Mouse (Mus musculus) liver, embryonic 15.5 days (tissue): ENCODE measurements at regions not wholly inside any gene's neighbourhood (a gene's known extent, or its start where the extent isn't known, plus 50 kb on each side); places are given as distances from the start of the nearest gene placed in this dataset.

ENCODE experiments used
- ATAC-seq: fragments of 200-750 bp; cut with Nextera tagmentation; 2 replicates; pipeline ENCODE4 v1.8.0; 2017; ENCODE audit warnings: moderate number of reproducible peaks, mild to moderate bottlenecking, moderate library complexity; ENCODE audit not compliant: insufficient read depth
- H3K27ac ChIP-seq: fragments of 300-500 bp; sonication (generic); replicated peaks from 2 replicates; pipeline ENCODE4 v1.5.1; 2015; ENCODE audit warnings: mild to moderate bottlenecking, inconsistent platforms
- H3K27me3 ChIP-seq: fragments of 300-500 bp; sonication (generic); 2 replicates; pipeline ENCODE4 v1.6.1; 2015; ENCODE audit warnings: mild to moderate bottlenecking, inconsistent platforms
- H3K36me3 ChIP-seq: fragments of 300-500 bp; sonication (generic); replicated peaks from 2 replicates; pipeline ENCODE4 v1.6.1; 2015; ENCODE audit warnings: moderate library complexity, mild to moderate bottlenecking, inconsistent platforms
- H3K4me1 ChIP-seq: fragments of 300-500 bp; sonication (generic); replicated peaks from 2 replicates; pipeline ENCODE4 v1.6.1; 2015; ENCODE audit warnings: inconsistent platforms
- H3K4me2 ChIP-seq: fragments of 300-500 bp; sonication (generic); 2 replicates; pipeline ENCODE4 v1.6.1; 2015; ENCODE audit warnings: moderate library complexity, mild to moderate bottlenecking, inconsistent platforms
- H3K4me3 ChIP-seq: fragments of 300-500 bp; sonication (generic); replicated peaks from 2 replicates; pipeline ENCODE4 v1.5.1; 2015; ENCODE audit warnings: mild to moderate bottlenecking, inconsistent platforms
- H3K9ac ChIP-seq: fragments of 300-500 bp; sonication (generic); 2 replicates; pipeline ENCODE4 v1.6.1; 2015; ENCODE audit warnings: moderate library complexity, mild to moderate bottlenecking, inconsistent platforms
- H3K9me3 ChIP-seq: fragments of 300-500 bp; sonication (generic); replicated peaks from 2 replicates; pipeline ENCODE4 v1.6.1; 2016; ENCODE audit warnings: inconsistent platforms
- WGBS: fragments of 180-500 bp; shearing (Covaris S2); methylation state at CpG from one replicate; pipeline ENCODE4 v1.1.7; 2015; ENCODE audit warnings: mixed read lengths; ENCODE audit not compliant: insufficient replicate concordance; 5-methylcytosine and 5-hydroxymethylcytosine counted together

GRCm38 (mm10) chr2:167878255-167878865, 53.5 kb upstream of the Ptpn1 start:
- no peak overlapping the region for H3K27ac ChIP-seq
- H3K4me1 ChIP-seq, result no peaks in the 10 kb centered on the region
- H3K4me3 ChIP-seq, result no peak overlapping the region
- no peaks in the 10 kb centered on the region for H3K36me3 ChIP-seq
- no peak overlapping the region for H3K9ac ChIP-seq
- H3K27me3 ChIP-seq, result 0 out of 2 replicates have a peak, but pooled peaks cover 6% of the 10 kb centered on the region
- H3K9me3 ChIP-seq, result 0 out of 2 replicates have a peak, but pooled peaks cover 4% of the 10 kb centered on the region
- 14% methylated on average over 11 of the region's 11 CpGs for WGBS
- ATAC-seq, result no peak
- no peak overlapping the region for H3K4me2 ChIP-seq

GRCm38 (mm10) chr2:167877254-167877870, 54.5 kb upstream of the Ptpn1 start:
- 32% methylated on average over 11 of the region's 11 CpGs for WGBS
- H3K9me3 ChIP-seq, result 0 out of 2 replicates have a peak, but pooled peaks cover 3% of the 10 kb centered on the region
- no peaks in the 10 kb centered on the region for H3K4me1 ChIP-seq
- no peak overlapping the region for H3K9ac ChIP-seq
- no peaks in the 10 kb centered on the region for H3K36me3 ChIP-seq
- ATAC-seq, result no peak
- H3K4me3 ChIP-seq, result no peak overlapping the region
- H3K4me2 ChIP-seq, result no peak overlapping the region
- no peak overlapping the region for H3K27ac ChIP-seq
- H3K27me3 ChIP-seq, result 0 out of 2 replicates have a peak, but pooled peaks cover 6% of the 10 kb centered on the region

GRCm38 (mm10) chr2:167872507-167872906, 59.4 kb upstream of the Ptpn1 start:
- no peak for ATAC-seq
- H3K4me1 ChIP-seq, result peaks cover 13% of the 10 kb centered on the region
- no peaks in the 10 kb centered on the region for H3K36me3 ChIP-seq
- no peaks in the 10 kb centered on the region for H3K9me3 ChIP-seq
- 69% methylated on average over 4 of the region's 4 CpGs for WGBS
- H3K27ac ChIP-seq, result no peak overlapping the region
- H3K27me3 ChIP-seq, result no peaks in the 10 kb centered on the region; the same call in 1 of the 2 replicates
- H3K4me3 ChIP-seq, result no peak overlapping the region
- no peak overlapping the region for H3K4me2 ChIP-seq
- no peak overlapping the region for H3K9ac ChIP-seq

DNA sequence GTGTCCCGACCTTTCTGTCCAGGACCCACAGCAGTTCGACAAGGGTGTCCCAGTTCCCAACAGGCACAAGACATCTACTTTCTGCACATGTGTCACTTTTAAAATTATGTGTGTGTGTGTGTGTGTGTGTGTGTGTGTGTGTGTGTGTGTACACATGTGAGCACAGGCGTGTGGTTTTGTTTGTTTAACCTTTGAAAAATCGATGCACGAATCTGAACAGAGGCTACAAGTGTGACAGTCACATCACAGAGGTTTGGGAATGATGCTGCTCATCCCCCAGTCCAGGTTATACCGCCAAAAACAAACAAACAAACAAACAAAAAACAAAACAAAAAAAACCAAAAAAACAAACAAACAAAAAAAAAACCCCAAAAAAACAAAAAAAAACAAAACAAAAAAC, 61.7 kb upstream of the Ptpn1 start:
- Histone ChIP-seq H3K4me3 (no peak overlapping the region), H3K4me2 (no peak overlapping the region), H3K27ac (no peak overlapping the region), H3K4me1 (peaks cover 13% of the 10 kb centered on the region), H3K9me3 (no peaks in the 10 kb centered on the region), H3K9ac (no peak overlapping the region), H3K27me3 (no peaks in the 10 kb centered on the region; the same call in 1 of the 2 replicates), H3K36me3 (no peaks in the 10 kb centered on the region)
- WGBS, result 59% methylated on average over 6 of the region's 6 CpGs
- no peak for ATAC-seq

DNA sequence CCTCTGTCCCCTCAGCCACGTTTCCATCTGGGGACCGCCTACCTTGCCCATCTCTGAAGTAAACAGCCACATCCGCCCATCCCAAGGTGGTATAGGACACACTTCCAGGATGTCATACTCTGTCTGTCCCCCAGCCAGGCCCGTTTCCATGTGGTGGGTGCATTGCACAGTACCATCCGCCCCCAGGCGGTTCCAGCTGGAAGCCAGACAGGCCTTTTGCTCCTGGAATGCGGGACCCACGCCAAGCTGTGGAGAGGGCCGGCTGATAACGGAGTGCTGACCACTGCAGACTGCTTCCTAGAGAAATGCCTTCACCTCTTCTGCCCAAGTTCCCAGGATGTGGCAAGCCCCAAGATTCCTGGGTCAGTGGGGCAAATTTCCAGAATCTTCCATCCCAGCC, 65.1 kb upstream of the Ptpn1 start:
- ATAC-seq, result no peak; the same call in 1 of the 2 replicates
- H3K4me1 ChIP-seq, result peaks cover 17% of the 10 kb centered on the region
- no peak overlapping the region for H3K4me2 ChIP-seq
- no peak overlapping the region for H3K4me3 ChIP-seq
- no peak overlapping the region for H3K27ac ChIP-seq
- H3K9ac ChIP-seq, result no peak overlapping the region
- no peaks in the 10 kb centered on the region; the same call in 1 of the 2 replicates for H3K27me3 ChIP-seq
- WGBS, result 58% methylated on average over 10 of the region's 10 CpGs
- H3K9me3 ChIP-seq, result no peaks in the 10 kb centered on the region
- H3K36me3 ChIP-seq, result no peaks in the 10 kb centered on the region

DNA sequence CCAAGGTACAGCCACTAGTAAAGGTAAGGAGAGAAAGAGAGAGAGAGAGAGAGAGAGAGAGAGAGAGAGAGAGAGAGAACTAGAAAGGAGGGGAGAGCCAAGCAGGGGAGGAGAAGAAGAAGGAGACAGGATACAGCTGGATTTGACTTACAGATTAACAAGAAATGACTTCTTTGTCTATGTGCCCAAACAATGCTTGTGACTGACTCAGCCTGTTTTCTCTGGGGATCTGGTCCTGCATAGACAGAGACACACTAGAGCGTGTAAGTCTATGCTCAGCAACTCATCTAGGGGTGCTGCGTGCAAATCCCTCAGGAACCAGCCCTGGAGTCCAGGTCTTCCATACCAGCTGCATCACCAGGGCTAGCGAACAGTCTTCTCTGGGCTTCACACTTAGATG, 66.3 kb upstream of the Ptpn1 start:
- Histone ChIP-seq H3K4me2 (no peak overlapping the region), H3K4me1 (peaks cover 6% of the 10 kb centered on the region), H3K36me3 (no peaks in the 10 kb centered on the region), H3K27ac (no peak overlapping the region), H3K27me3 (no peaks in the 10 kb centered on the region; the same call in 1 of the 2 replicates), H3K9me3 (no peaks in the 10 kb centered on the region), H3K9ac (no peak overlapping the region), H3K4me3 (no peak overlapping the region)
- ATAC-seq, result no peak
- WGBS, result 63% methylated on average over 3 of the region's 3 CpGs

- Histone ChIP-seq H3K9me3 (no peaks in the 10 kb centered on the region), H3K4me3 (no peak overlapping the region), H3K4me2 (no peak overlapping the region), H3K4me1 (peaks cover 12% of the 10 kb centered on the region), H3K36me3 (no peaks in the 10 kb centered on the region), H3K9ac (no peak overlapping the region), H3K27ac (no peak overlapping the region), H3K27me3 (no peaks in the 10 kb centered on the region; the same call in 1 of the 2 replicates)
- ATAC-seq, result no peak
- WGBS, result 52% methylated on average over 7 of the region's 7 CpGs
These were observed 67.2 kb upstream of the Ptpn1 start for GRCm38 (mm10) chr2:167864672-167865071.

DNA sequence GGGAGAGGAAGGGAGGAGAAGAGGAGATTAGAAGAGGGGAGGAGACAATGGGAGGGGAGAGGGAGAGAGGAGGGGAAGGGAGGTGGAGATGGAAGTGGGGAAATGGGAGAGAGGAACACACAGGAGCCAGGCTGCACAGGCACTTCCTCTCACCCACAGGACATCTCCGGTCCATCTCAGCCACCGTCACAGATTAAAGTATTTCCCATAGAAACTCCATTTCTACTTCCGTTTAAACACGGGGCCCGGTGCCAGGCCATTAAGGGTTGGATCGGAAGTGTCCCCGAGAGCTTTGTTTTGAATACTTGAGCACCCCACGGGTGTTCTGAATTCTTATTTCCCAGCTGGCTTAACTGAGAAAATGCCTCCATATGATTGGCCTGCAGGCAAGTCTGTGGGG, 67.6 kb upstream of the Ptpn1 start:
- 24% methylated on average over 8 of the region's 8 CpGs for WGBS
- H3K9me3 ChIP-seq, result no peaks in the 10 kb centered on the region
- H3K4me3 ChIP-seq, result no peak overlapping the region
- H3K36me3 ChIP-seq, result no peaks in the 10 kb centered on the region
- peaks cover 15% of the 10 kb centered on the region for H3K4me1 ChIP-seq
- no peak overlapping the region for H3K4me2 ChIP-seq
- no peak overlapping the region for H3K9ac ChIP-seq
- no peak overlapping the region for H3K27ac ChIP-seq
- no peak for ATAC-seq
- no peaks in the 10 kb centered on the region for H3K27me3 ChIP-seq

- Histone ChIP-seq H3K4me3 (no peak overlapping the region), H3K9me3 (no peaks in the 10 kb centered on the region), H3K9ac (no peak overlapping the region), H3K4me2 (no peak overlapping the region), H3K27ac (no peak overlapping the region), H3K36me3 (no peaks in the 10 kb centered on the region), H3K4me1 (peaks cover 15% of the 10 kb centered on the region), H3K27me3 (no peaks in the 10 kb centered on the region)
- 48% methylated on average over 6 of the region's 6 CpGs for WGBS
- no peak for ATAC-seq
These were observed 68.2 kb upstream of the Ptpn1 start for GRCm38 (mm10) chr2:167863616-167864015.

DNA sequence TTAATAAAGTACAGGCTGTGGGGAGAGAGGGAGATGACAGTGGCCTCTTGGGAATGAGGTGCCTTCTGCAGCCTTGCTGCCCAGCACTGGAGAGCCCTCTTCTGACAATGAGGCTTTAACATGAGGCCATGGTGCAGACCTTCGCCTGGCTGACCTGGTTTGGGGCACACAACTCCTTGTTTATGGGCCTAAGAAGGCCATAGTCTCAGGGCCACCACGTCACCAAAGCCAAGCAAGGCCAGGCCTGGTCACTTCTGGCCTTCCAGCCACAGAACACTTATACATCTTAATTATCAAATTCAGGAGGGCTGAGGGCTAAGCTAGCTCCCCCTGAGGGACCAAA, 70.7 kb upstream of the Ptpn1 start:
- no peaks in the 10 kb centered on the region for H3K27me3 ChIP-seq
- H3K4me2 ChIP-seq, result no peak overlapping the region
- peaks cover 18% of the 10 kb centered on the region for H3K4me1 ChIP-seq
- peak overlapping the region; percentile 45; the same call in 1 of the 2 replicates for H3K27ac ChIP-seq
- no peak overlapping the region for H3K4me3 ChIP-seq
- no peaks in the 10 kb centered on the region for H3K9me3 ChIP-seq
- no peak for ATAC-seq
- no peaks in the 10 kb centered on the region for H3K36me3 ChIP-seq
- H3K9ac ChIP-seq, result no peak overlapping the region
- 48% methylated on average over 2 of the region's 2 CpGs for WGBS

- no peak overlapping the region for H3K4me3 ChIP-seq
- H3K36me3 ChIP-seq, result no peaks in the 10 kb centered on the region
- peaks cover 18% of the 10 kb centered on the region for H3K4me1 ChIP-seq
- ATAC-seq, result peak; percentile 26; the same call in 1 of the 2 replicates
- no peaks in the 10 kb centered on the region for H3K9me3 ChIP-seq
- H3K27me3 ChIP-seq, result no peaks in the 10 kb centered on the region
- WGBS, result 44% methylated on average over 10 of the region's 10 CpGs
- H3K9ac ChIP-seq, result no peak overlapping the region
- peak overlapping the region; percentile 45; the same call in 1 of the 2 replicates for H3K27ac ChIP-seq
- no peak overlapping the region for H3K4me2 ChIP-seq
These were observed 71.2 kb upstream of the Ptpn1 start for GRCm38 (mm10) chr2:167860457-167861177.
